Mouse (Mus musculus): ENCODE results near the gene Gck. TPM values are rescaled to one million over a fixed set of nuclear protein-coding genes. Genes with fewer than 3 reads are reported as not detected.
"Not testable (repeated sequence)": the region's sequence is repeated elsewhere in the genome, so short reads cannot be mapped to it uniquely, and the experiment has no call there.

The Gck gene
- polyA plus RNA-seq, 1 experiment from 2014 or later, result 1.5 TPM

DNA sequence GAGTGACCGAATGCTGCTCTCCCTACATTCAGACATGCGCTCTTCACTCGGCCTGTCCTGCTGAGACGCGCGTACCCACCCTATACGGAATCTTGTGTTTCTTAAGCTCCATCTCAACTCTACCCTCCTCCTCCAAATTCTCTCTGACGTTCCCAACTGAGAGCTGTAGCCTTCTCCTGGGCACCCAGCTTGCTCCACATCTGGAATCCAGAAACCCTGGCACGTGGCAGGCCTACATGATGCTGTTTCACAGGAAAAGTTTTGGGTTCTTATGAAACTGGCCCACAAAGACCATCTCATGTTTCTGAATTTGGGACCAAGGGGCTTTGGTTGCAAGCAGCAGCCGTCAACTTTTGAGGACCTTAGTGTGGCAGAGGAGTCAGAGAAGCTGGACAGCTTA, 50.6 kb downstream of the Gck start:
- H3K4me3 ChIP-seq (ENCODE audit: low read depth, low read length), result no peak overlapping the region
- H3K9ac ChIP-seq (ENCODE audit: low read length), result no peak overlapping the region
- ATAC-seq (ENCODE audit: low FRiP score), result no peak
- 92% methylated on average over 10 of the region's 10 CpGs for WGBS
- peaks cover 25% of the 10 kb centered on the region for H3K4me1 ChIP-seq (ENCODE audit: control insufficient read depth, insufficient read depth, low read length)
- H3K27ac ChIP-seq (ENCODE audit: low read depth, low read length), result no peak overlapping the region
- H3K27me3 ChIP-seq (ENCODE audit: control insufficient read depth, insufficient read depth, low read length), result peaks cover 2% of the 10 kb centered on the region
- peak; percentile 26 for DNase-seq (ENCODE audit: low spot score, missing footprints)
- H3K4me2 ChIP-seq, result no peak overlapping the region
- H3K9me3 ChIP-seq (ENCODE audit: control insufficient read depth, low read length), result no peaks in the 10 kb centered on the region
- no peaks in the 10 kb centered on the region for H3K36me3 ChIP-seq (ENCODE audit: control insufficient read depth, insufficient read depth, low read length)

DNA sequence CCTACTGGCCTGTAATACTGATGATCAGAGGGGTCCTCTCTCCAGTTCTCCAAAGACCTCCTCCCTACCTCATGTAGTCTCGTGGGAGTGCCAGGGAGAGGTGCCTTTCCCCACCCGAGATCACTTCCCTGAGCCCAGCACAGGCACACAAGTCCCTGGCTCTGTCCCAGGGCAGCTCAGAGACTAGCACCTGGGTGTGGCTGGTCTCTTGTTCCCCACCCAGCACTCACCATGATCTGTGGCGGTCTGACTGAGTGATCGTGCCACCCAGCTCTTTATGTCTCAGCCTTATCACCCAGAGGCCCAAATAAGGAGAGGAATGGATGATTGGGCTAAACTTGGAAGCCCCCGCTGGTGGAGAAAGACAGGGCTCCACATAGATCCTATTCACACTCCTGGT, 51.4 kb downstream of the Gck start, which contains the start of gene Myl7:
Myl7 (minus strand) TSS at position 252 of the 400 bp plus-strand sequence.
- Histone ChIP-seq H3K4me3 (ENCODE audit: low read depth, low read length) (no peak within 1 kb of the TSS), H3K9me3 (ENCODE audit: control insufficient read depth, low read length) (no peaks in the 10 kb centered on the region), H3K9ac (ENCODE audit: low read length) (no peak within 1 kb of the TSS), H3K27ac (ENCODE audit: low read depth, low read length) (no peak within 1 kb of the TSS), H3K4me1 (ENCODE audit: control insufficient read depth, insufficient read depth, low read length) (peaks cover 25% of the 10 kb centered on the region), H3K36me3 (ENCODE audit: control insufficient read depth, insufficient read depth, low read length) (no peaks in the 10 kb centered on the region), H3K27me3 (ENCODE audit: control insufficient read depth, insufficient read depth, low read length) (peaks cover 2% of the 10 kb centered on the region), H3K4me2 (0 out of 2 replicates have a peak within 1 kb of the TSS, but pooled peaks have one; percentile 4)
- DNase-seq (ENCODE audit: low spot score, missing footprints), result no peak
- 75% methylated on average over 5 of the region's 5 CpGs for WGBS
- ATAC-seq (ENCODE audit: low FRiP score), result no peak

DNA sequence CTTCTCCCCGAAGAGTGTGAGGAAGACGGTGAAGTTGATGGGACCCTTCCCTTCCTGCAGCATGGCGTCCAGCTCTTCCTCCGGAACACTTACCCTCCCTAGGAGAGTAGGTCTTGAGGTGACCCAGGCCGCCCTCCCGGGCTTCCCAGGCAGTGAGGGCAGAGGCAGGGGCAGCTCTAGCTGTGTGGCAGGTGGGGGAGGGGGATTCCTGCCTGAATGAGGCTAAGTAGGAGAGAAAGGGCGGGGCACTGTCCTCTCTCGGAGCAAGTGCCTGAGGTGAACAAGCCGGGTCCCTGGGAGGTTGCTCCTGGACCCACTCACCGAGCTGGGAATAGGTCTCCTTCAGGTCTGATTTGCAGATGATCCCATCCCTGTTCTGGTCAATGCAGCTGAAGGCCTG, 52.0 kb downstream of the Gck start:
- H3K27ac ChIP-seq (ENCODE audit: low read depth, low read length), result no peak overlapping the region
- 9% methylated on average over 10 of the region's 10 CpGs for WGBS
- DNase-seq (ENCODE audit: low spot score, missing footprints), result no peak

DNA sequence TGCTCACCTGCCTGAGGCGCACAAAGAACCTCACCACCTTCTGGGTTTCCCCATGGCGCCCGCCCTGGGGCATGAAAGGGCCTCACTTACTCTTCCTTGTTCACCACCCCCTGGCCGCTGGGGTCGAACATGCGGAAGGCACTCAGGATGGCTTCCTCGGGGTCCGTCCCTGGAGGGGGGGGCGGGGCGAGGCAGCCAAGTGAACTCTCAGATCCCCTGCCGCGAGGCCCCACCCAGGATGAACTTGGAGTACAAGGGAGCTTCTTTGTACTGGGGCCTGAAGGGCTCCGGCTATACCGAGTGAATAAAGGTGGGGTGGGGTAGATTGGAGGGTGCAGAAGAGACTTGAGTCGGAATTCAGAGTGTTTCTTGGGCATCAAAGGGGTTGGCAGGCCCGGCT, 52.7 kb downstream of the Gck start:
- 11% methylated on average over 16 of the region's 16 CpGs for WGBS
- DNase-seq (ENCODE audit: low spot score, missing footprints), result no peak
- H3K9me3 ChIP-seq (ENCODE audit: control insufficient read depth, low read length), result no peaks in the 10 kb centered on the region
- peaks cover 2% of the 10 kb centered on the region for H3K27me3 ChIP-seq (ENCODE audit: control insufficient read depth, insufficient read depth, low read length)
- H3K4me3 ChIP-seq (ENCODE audit: low read depth, low read length), result no peak overlapping the region
- no peak overlapping the region for H3K9ac ChIP-seq (ENCODE audit: low read length)
- ATAC-seq (ENCODE audit: low FRiP score), result no peak
- no peaks in the 10 kb centered on the region for H3K36me3 ChIP-seq (ENCODE audit: control insufficient read depth, insufficient read depth, low read length)
- H3K27ac ChIP-seq (ENCODE audit: low read depth, low read length), result no peak overlapping the region
- peaks cover 21% of the 10 kb centered on the region for H3K4me1 ChIP-seq (ENCODE audit: control insufficient read depth, insufficient read depth, low read length)
- no peak overlapping the region for H3K4me2 ChIP-seq

More for the DNA sequence above, 52.0 kb downstream of the Gck start:
- Histone ChIP-seq H3K36me3 (ENCODE audit: control insufficient read depth, insufficient read depth, low read length) (no peaks in the 10 kb centered on the region), H3K4me1 (ENCODE audit: control insufficient read depth, insufficient read depth, low read length) (peaks cover 24% of the 10 kb centered on the region), H3K9me3 (ENCODE audit: control insufficient read depth, low read length) (no peaks in the 10 kb centered on the region), H3K9ac (ENCODE audit: low read length) (no peak overlapping the region), H3K4me3 (ENCODE audit: low read depth, low read length) (no peak overlapping the region), H3K4me2 (0 out of 2 replicates have a peak overlapping the region, but pooled peaks have one; percentile 4), H3K27me3 (ENCODE audit: control insufficient read depth, insufficient read depth, low read length) (peaks cover 2% of the 10 kb centered on the region)
- no peak for ATAC-seq (ENCODE audit: low FRiP score)

DNA sequence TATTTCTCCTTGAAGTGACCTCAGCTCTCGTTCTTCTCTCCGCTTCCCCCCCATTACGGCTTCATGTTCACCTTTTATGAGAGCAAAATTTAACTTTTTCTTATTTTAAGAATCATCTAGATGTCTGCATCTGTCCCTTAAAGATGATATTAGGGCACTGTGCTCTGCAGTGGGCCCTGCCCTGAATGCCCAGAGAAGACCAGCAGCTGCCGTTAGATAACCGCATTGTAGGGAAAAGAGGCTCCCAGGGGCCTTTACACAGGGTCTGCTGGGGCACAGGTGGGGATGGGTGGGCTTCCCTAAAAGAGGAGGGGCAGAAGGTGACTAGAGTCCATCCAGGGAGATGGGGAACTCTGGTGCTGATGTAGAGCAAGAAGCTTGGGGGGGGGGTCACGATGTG, 56.1 kb downstream of the Gck start:
- H3K4me3 ChIP-seq (ENCODE audit: low read depth, low read length), result no peak overlapping the region
- H3K36me3 ChIP-seq (ENCODE audit: control insufficient read depth, insufficient read depth, low read length), result no peaks in the 10 kb centered on the region
- DNase-seq (ENCODE audit: low spot score, missing footprints), result no peak
- WGBS, result 76% methylated on average over 6 of the region's 6 CpGs
- H3K27ac ChIP-seq (ENCODE audit: low read depth, low read length), result no peak overlapping the region
- H3K4me2 ChIP-seq, result no peak overlapping the region
- H3K9ac ChIP-seq (ENCODE audit: low read length), result no peak overlapping the region
- peaks cover 12% of the 10 kb centered on the region; the same call in 1 of the 2 replicates for H3K4me1 ChIP-seq (ENCODE audit: control insufficient read depth, insufficient read depth, low read length)
- no peak for ATAC-seq (ENCODE audit: low FRiP score)
- peaks cover 2% of the 10 kb centered on the region for H3K27me3 ChIP-seq (ENCODE audit: control insufficient read depth, insufficient read depth, low read length)
- no peaks in the 10 kb centered on the region for H3K9me3 ChIP-seq (ENCODE audit: control insufficient read depth, low read length)

DNA sequence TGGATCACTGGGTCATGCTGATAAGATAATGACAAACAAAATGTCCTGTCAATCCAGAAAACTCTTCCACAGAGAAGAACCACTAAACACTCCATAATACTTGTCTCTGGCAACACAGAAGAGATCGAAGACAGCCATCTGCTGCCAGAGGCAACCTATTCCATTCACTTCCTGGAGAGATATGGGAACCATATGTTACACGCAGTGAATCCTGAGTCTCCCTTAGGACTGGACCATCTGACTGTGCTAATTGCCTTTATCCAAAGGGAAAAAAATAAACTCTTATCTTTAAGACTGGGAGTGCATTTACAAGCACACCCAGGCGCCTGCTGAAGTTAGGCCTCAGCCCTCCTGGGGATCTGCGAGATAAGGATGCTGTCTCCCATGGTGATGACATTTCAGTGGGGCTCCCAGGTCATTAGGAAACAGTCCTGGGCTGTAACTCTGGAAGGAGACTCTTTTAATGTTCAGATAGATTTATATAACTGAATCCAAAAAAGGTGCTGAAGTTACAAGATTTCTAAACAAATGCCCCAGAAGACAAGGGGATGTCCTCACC, 57.0 kb downstream of the Gck start:
- H3K4me1 ChIP-seq (ENCODE audit: control insufficient read depth, insufficient read depth, low read length), result peaks cover 10% of the 10 kb centered on the region; the same call in 1 of the 2 replicates
- WGBS, result 62% methylated on average over 4 of the region's 4 CpGs
- no peak overlapping the region for H3K9ac ChIP-seq (ENCODE audit: low read length)
- no peaks in the 10 kb centered on the region for H3K36me3 ChIP-seq (ENCODE audit: control insufficient read depth, insufficient read depth, low read length)
- no peak for DNase-seq (ENCODE audit: low spot score, missing footprints)
- no peak overlapping the region for H3K4me2 ChIP-seq
- ATAC-seq (ENCODE audit: low FRiP score), result no peak
- H3K27me3 ChIP-seq (ENCODE audit: control insufficient read depth, insufficient read depth, low read length), result peaks cover 2% of the 10 kb centered on the region
- H3K27ac ChIP-seq (ENCODE audit: low read depth, low read length), result no peak overlapping the region
- no peak overlapping the region for H3K4me3 ChIP-seq (ENCODE audit: low read depth, low read length)
- no peaks in the 10 kb centered on the region for H3K9me3 ChIP-seq (ENCODE audit: control insufficient read depth, low read length)

DNA sequence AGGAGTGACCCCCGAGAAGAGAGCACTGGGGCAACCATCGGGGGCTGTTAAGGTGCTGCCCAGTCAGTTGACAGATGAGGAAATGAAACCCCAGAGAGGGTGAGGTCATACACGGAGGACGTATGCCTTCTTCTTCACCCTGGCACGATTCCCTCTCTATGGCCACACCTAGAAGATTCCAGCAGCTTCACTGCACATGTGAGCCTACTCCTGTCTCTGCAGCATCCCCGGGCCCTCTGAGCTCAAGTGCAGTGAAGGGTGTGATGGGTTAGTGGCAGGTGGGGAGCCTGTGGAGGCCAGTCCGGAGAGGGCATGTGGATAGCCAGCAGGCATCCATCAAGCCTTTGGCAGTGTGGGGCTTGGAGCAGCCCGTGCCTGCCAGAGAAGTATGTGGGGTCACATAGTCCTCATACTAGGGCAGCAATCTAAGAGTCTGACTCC, 57.7 kb downstream of the Gck start:
- no peaks in the 10 kb centered on the region for H3K36me3 ChIP-seq (ENCODE audit: control insufficient read depth, insufficient read depth, low read length)
- H3K27ac ChIP-seq (ENCODE audit: low read depth, low read length), result no peak overlapping the region
- H3K9ac ChIP-seq (ENCODE audit: low read length), result no peak overlapping the region
- no peak overlapping the region for H3K4me2 ChIP-seq
- DNase-seq (ENCODE audit: low spot score, missing footprints), result no peak
- H3K9me3 ChIP-seq (ENCODE audit: control insufficient read depth, low read length), result no peaks in the 10 kb centered on the region
- peaks cover 5% of the 10 kb centered on the region for H3K4me1 ChIP-seq (ENCODE audit: control insufficient read depth, insufficient read depth, low read length)
- WGBS, result 73% methylated on average over 8 of the region's 8 CpGs
- H3K4me3 ChIP-seq (ENCODE audit: low read depth, low read length), result no peak overlapping the region
- peaks cover 2% of the 10 kb centered on the region for H3K27me3 ChIP-seq (ENCODE audit: control insufficient read depth, insufficient read depth, low read length)
- ATAC-seq (ENCODE audit: low FRiP score), result no peak

DNA sequence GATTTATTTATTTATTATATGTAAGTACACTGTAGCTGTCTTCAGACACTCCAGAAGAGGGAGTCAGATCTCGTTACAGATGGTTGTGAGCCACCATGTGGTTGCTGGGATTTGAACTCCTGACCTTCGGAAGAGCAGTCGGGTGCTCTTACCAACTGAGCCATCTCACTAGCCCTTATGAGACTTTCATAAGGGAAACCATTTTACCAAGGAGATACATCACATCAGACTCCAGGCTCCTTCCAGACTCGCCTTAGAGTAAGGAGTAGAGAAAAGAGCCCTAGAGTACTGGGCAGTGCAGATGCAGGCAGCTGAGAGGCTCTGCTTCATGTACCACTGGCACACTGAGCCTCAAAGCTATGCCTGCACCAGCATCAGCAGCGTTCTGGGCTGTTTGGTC, 61.3 kb downstream of the Gck start:
- not testable (repeated sequence) for H3K4me1 ChIP-seq (ENCODE audit: control insufficient read depth, insufficient read depth, low read length); ATAC-seq (ENCODE audit: low FRiP score)
- WGBS, result 74% methylated on average over 5 of the region's 5 CpGs

DNA sequence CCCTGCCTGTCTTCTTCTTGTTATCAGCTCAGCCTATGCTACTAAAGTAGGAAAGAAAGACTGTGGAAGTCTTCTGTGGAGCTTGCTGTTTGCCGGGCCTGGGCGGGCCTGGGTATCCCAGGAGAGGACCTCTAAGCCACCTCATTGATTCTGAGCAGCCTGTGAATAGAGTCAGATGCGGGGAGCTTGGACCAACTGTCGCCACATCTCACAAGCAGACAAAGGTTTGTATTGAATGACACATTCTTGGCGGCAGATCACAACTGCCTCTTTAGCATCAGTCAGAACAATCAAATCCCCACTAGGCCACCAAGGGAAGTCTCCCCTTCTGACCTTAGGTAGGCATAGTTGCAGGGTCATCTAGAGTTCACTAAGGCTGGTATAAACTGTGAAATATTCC, 62.6 kb downstream of the Gck start:
- Histone ChIP-seq H3K27me3 (ENCODE audit: control insufficient read depth, insufficient read depth, low read length) (no peaks in the 10 kb centered on the region), H3K4me2 (no peak overlapping the region), H3K9ac (ENCODE audit: low read length) (peak overlapping the region; percentile 38; the same call in 1 of the 2 replicates), H3K36me3 (ENCODE audit: control insufficient read depth, insufficient read depth, low read length) (no peaks in the 10 kb centered on the region), H3K4me1 (ENCODE audit: control insufficient read depth, insufficient read depth, low read length) (peaks cover 7% of the 10 kb centered on the region), H3K27ac (ENCODE audit: low read depth, low read length) (peak overlapping the region; percentile 40), H3K4me3 (ENCODE audit: low read depth, low read length) (no peak overlapping the region), H3K9me3 (ENCODE audit: control insufficient read depth, low read length) (no peaks in the 10 kb centered on the region)
- 17% methylated on average over 5 of the region's 5 CpGs for WGBS
- DNase-seq (ENCODE audit: low spot score, missing footprints) (no peak), ATAC-seq (ENCODE audit: low FRiP score) (0 out of 2 replicates have a peak, but pooled peaks have one; percentile 48)

More for the DNA sequence above, 61.3 kb downstream of the Gck start:
- H3K27me3 ChIP-seq (ENCODE audit: control insufficient read depth, insufficient read depth, low read length); H3K36me3 ChIP-seq (ENCODE audit: control insufficient read depth, insufficient read depth, low read length); H3K9ac ChIP-seq (ENCODE audit: low read length); H3K4me2 ChIP-seq; H3K27ac ChIP-seq (ENCODE audit: low read depth, low read length); H3K9me3 ChIP-seq (ENCODE audit: control insufficient read depth, low read length); H3K4me3 ChIP-seq (ENCODE audit: low read depth, low read length); DNase-seq (ENCODE audit: low spot score, missing footprints): not testable (repeated sequence)
